Comparison of ENCODE assay signal across 7 mouse cellular contexts in the genomic region with DNA sequence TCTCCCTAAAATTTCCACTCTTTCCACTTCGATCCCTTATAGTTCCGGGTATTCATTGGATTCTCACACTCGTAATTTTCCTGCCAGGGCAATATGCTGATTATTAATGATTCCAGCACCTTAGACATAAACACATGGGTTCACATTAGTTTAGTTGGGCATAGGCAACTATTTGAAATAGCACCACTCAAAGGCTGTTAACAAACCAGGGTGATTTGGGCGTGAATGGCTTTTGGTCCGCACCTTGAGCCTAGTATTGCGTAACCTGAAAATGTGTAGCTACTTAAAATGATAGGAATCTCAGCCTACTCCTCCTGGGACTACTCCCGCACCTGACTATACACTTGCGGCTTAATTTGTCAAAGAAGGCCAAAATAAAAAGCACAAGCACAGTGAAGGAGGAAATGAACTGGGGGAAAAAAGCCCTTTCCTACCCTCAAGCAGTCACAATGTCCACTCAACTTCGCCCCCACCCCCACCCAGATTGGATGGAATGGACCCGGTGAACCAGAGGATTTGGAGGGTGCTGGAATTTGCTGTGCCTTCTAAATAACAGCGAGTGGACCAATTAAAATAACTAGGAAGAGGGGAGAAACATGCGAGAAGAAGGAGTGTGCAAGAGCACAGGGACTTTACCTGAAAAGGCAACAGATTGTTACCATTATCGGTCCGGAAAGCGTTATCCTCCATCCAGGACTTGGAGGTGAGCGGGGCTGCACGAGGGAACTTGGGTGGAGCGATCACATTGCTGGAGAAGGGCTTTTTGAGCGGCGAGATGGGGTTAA. TPM values are rescaled to one million over a fixed set of nuclear protein-coding genes. Genes with fewer than 3 reads are reported as not detected.
A peak's percentile ranks its signal among the peaks of the same experiment; 100 is the strongest.
DNase-seq lines count a peak whose midpoint lies in the region; ATAC-seq lines count a peak whose summit lies in the region.

No protein-coding gene starts in this region.

- no peaks in the 10 kb centered on the region for H3K9me3 ChIP-seq in neural tube, embryonic 11.5 days (ENCODE audit: control insufficient read depth, low read length)
- H3K9me3 ChIP-seq in midbrain, embryonic 13.5 days: no peaks in the 10 kb centered on the region

- no peaks in the 10 kb centered on the region for H3K36me3 ChIP-seq in neural tube, embryonic 11.5 days (ENCODE audit: control insufficient read depth, insufficient read depth, low read length)
- H3K36me3 ChIP-seq in midbrain, embryonic 13.5 days: no peaks in the 10 kb centered on the region

- H3K27ac ChIP-seq in neural tube, embryonic 11.5 days (ENCODE audit: low read depth, low read length): no peak overlapping the region
- H3K27ac ChIP-seq in midbrain, embryonic 13.5 days: peak overlapping the region; percentile 95

- peak overlapping the region; percentile 73 for H3K9ac ChIP-seq in neural tube, embryonic 11.5 days (ENCODE audit: low read length)
- peak overlapping the region; percentile 92 for H3K9ac ChIP-seq in midbrain, embryonic 13.5 days (replicated peaks)

- peak overlapping the region; percentile 99 for H3K4me2 ChIP-seq in neural tube, embryonic 11.5 days (ENCODE audit: low read depth)
- H3K4me2 ChIP-seq in midbrain, embryonic 13.5 days (replicated peaks): peak overlapping the region; percentile 86

- peaks cover 8% of the 10 kb centered on the region for H3K27me3 ChIP-seq in neural tube, embryonic 11.5 days (ENCODE audit: control insufficient read depth, insufficient read depth, low read length)
- H3K27me3 ChIP-seq in midbrain, embryonic 13.5 days: peaks cover 18% of the 10 kb centered on the region

- H3K4me3 ChIP-seq in neural tube, embryonic 11.5 days (ENCODE audit: low read depth, low read length): peak overlapping the region; percentile 63
- H3K4me3 ChIP-seq in midbrain, embryonic 13.5 days (replicated peaks): peak overlapping the region; percentile 82

- 29% methylated on average over 20 of the region's 20 CpGs for WGBS in neural tube, embryonic 11.5 days
- 25% methylated on average over 20 of the region's 20 CpGs for WGBS in midbrain, embryonic 13.5 days

- no peak for DNase-seq in neural tube, embryonic 11.5 days (ENCODE audit: low spot score)
- no peak for DNase-seq in neural tube, embryonic 10.5 days (ENCODE audit: extremely low spot score, low spot score)
- DNase-seq in fat pad, adult 2 months (ENCODE audit: extremely low read depth, low read depth, low spot score): peak; percentile 54
- DNase-seq in kidney, adult 9 months: peak; percentile 70
- DNase-seq in natural killer cell, adult 2 months (ENCODE audit: low spot score in 2 of 2): no peak
- no peak for DNase-seq in right cerebral cortex, postnatal 36 days (ENCODE audit: low spot score in 2 of 2)

- peaks cover 6% of the 10 kb centered on the region for H3K4me1 ChIP-seq in neural tube, embryonic 11.5 days (ENCODE audit: control insufficient read depth, insufficient read depth, low read length)
- H3K4me1 ChIP-seq in midbrain, embryonic 13.5 days (replicated peaks): peaks cover 47% of the 10 kb centered on the region

- no peak for ATAC-seq in neural tube, embryonic 11.5 days (ENCODE audit: insufficient read depth, low FRiP score, low TSS enrichment)
- ATAC-seq in midbrain, embryonic 13.5 days: no peak

RNA-seq across cellular contexts. Expression of a gene that starts 33.8 kb away (rescaled TPM):
- 141 and 142 TPM in 2 replicates for polyA plus RNA-seq in neural tube, embryonic 11.5 days (2014; fragmentation: Nextera tagmentation; extraction: Ambion mirVana)
- 119 and 126 TPM in 2 replicates for polyA plus RNA-seq in midbrain, embryonic 13.5 days (2015; fragmentation: Nextera tagmentation; extraction: Ambion mirVana)

RNA-seq across cellular contexts. Expression of a gene that starts 34.9 kb away (rescaled TPM):
- 2.8 and 4.3 TPM in 2 replicates for polyA plus RNA-seq in neural tube, embryonic 11.5 days (2014; fragmentation: Nextera tagmentation; extraction: Ambion mirVana)
- polyA plus RNA-seq in midbrain, embryonic 13.5 days (2015; fragmentation: Nextera tagmentation; extraction: Ambion mirVana): 7.7 and 11.0 TPM in 2 replicates

Comparison
In these comparisons a context has a peak if more than half of its experiments do, and no peak if none do; other contexts are left out.
1. DNase-seq: peak in fat pad, adult 2 months (single experiment) and kidney, adult 9 months (single experiment); none in neural tube, embryonic 11.5 days (single experiment), neural tube, embryonic 10.5 days (single experiment), natural killer cell, adult 2 months (0 of 2) and right cerebral cortex, postnatal 36 days (0 of 2).